Mouse (Mus musculus) bone marrow macrophage, adult 2 months (primary cell): ENCODE measurements around the gene Hc.

Source experiments
- CTCF ChIP-seq: IDR thresholded peaks from 2 replicates; pipeline ENCODE4 v1.5.1; 2012; ENCODE audit warnings: low read depth, mild to moderate bottlenecking, low read length, moderate library complexity
- POLR2A ChIP-seq: IDR thresholded peaks from 2 replicates; pipeline ENCODE4 v1.6.1; 2012; ENCODE audit warnings: mild to moderate bottlenecking, low read depth, low read length, borderline replicate concordance

GRCm38 (mm10) chr2:34979459-34980011 is 81.7 kb downstream of the Hc start:
- TF ChIP-seq CTCF (no peak), POLR2A (no peak)
